Mouse (Mus musculus) bone marrow macrophage, adult 2 months (primary cell): ENCODE results near the gene Pla2g2e.

Experiments used
- CTCF ChIP-seq: IDR thresholded peaks from 2 replicates; pipeline ENCODE4 v1.5.1; 2012; ENCODE audit warnings: low read depth, mild to moderate bottlenecking, low read length, moderate library complexity
- POLR2A ChIP-seq: IDR thresholded peaks from 2 replicates; pipeline ENCODE4 v1.6.1; 2012; ENCODE audit warnings: mild to moderate bottlenecking, low read depth, low read length, borderline replicate concordance

GRCm38 (mm10) chr4:138866413-138866812, 11.3 kb upstream of the Pla2g2e start:
- TF ChIP-seq CTCF (peak; percentile 56), POLR2A (no peak)
